Mouse (Mus musculus) lung, adult 2 months (tissue): ENCODE results near the gene Tacr1. TPM values are rescaled to one million over a fixed set of nuclear protein-coding genes. Genes with fewer than 3 reads are reported as not detected.

ENCODE experiments used
- DNase-seq: peaks from one replicate; pipeline ENCODE4 v3.0.0; 2022
- H3K4me1 ChIP-seq: fragments of 200-500 bp; 2 replicates; pipeline ENCODE4 v1.6.1; 2011; ENCODE audit warnings: low read length; ENCODE audit not compliant: control insufficient read depth, insufficient read depth
- H3K4me3 ChIP-seq: fragments of 200-500 bp; replicated peaks from 2 replicates; pipeline ENCODE3; 2011; ENCODE audit warnings: low read depth, mild to moderate bottlenecking, control low read depth, low read length; ENCODE audit errors: extremely low read depth
- CTCF ChIP-seq: fragments of 200-500 bp; IDR thresholded peaks from 2 replicates; pipeline ENCODE4 v1.5.1; 2011; ENCODE audit warnings: mild to moderate bottlenecking, low read length, control low read depth; ENCODE audit not compliant: insufficient read depth
- POLR2A ChIP-seq: fragments of 200-500 bp; IDR thresholded peaks from 2 replicates; pipeline ENCODE4 v1.6.1; 2011; ENCODE audit warnings: low read depth, mild to moderate bottlenecking, control low read depth, low read length, borderline replicate concordance; ENCODE audit errors: extremely low read depth
- WGBS: fragments of 180-500 bp; shearing (Covaris S2); methylation state at CpG from one replicate; pipeline ENCODE4 v1.1.7; 2018; 5-methylcytosine and 5-hydroxymethylcytosine counted together
- polyA plus RNA-seq: library from polyadenylated mRNA; depleted of rRNA; stranded (reverse); fragments of >200 nt; gene quantifications from 2 replicates; pipeline ENCODE4 v1.2.3, GENCODE M21; 2012

Tacr1 gene
- polyA plus RNA-seq, 1 experiment: 0.17 TPM

DNA sequence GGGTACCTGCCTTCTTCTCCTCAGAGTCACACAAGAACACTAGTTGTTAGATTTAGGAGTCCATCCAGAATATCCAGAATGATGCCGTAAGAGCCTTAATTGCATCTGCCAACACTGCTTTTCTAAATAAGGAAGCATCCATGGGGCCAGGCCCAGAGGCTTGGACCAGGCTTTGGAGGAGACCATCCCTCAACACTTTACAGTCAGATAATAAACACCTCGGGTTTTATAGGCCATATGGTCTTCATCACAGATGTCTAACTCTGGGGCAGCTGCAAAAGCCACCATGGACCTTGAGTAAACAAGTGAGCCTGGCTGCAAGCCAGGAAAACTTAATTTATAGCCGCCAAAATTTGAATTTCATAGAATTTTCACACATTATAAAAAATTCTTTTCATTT lies 53.1 kb downstream of the Tacr1 start:
- 37% methylated on average over 3 of the region's 3 CpGs for WGBS
- no peaks in the 10 kb centered on the region for H3K4me1 ChIP-seq
- TF ChIP-seq POLR2A: no peak
- no peak for TF ChIP-seq CTCF
- H3K4me3 ChIP-seq: no peak overlapping the region
- DNase-seq: no peak

DNA sequence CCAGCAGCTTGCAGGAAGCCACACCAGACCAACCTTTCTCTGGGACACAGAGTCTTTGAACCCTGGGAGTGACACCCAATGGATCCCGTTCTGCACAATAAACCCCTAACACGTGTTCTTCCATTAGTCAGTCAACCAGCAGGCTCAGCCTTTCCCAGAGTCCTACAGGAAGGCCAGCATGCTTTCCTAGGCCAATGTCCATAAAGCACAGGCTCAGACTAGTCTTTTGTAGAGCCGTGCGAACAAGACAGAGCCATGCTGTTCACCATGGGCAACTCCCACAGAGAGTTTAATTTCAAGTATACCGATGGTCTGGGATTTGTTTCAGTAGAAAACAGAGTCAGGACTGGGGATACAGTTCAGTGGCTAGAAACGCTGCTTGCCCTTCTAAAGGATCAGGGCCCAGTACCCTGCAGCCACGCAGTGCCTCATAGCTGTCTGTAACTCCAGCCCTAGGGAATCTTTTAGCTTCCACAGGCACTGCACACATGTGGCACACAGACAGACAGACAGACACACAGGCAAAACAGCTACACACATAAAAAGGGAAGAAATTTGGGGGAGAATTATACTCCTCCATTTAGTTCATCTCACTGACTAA lies 55.1 kb downstream of the Tacr1 start:
- no peak overlapping the region for H3K4me3 ChIP-seq
- H3K4me1 ChIP-seq: no peaks in the 10 kb centered on the region
- TF ChIP-seq POLR2A: no peak
- no peak for TF ChIP-seq CTCF
- DNase-seq: no peak
- 84% methylated on average over 7 of the region's 7 CpGs for WGBS

DNA sequence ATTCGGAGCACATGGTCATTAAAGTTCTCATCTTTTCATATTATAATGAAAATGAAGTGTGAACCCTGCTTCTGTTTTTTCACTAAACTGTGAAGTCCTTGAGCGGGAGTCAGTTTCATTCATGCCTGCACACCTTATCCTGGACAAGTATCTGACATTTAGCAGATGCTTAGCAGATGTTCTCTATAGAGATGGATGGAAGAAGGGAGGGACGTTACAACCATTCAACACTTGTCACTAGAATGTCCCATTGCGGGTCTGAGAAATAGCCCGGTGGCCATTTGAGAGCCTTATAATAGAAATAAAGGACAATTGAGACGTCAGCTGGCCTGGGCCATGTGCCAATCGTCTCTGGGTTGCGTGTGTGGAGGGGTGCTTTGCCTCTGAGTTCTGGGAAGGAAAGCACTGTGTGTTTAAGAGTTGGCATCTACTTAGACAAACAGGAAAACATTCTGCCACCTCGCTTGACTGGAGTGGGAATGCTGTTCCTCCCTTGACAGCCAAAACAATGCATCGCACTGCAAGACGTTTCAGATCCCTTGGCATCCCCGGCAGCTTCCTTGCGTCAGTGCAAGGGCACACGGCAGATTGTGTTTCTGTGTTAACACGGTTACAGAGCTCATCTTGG lies 56.7 kb downstream of the Tacr1 start:
- WGBS: 55% methylated on average over 15 of the region's 15 CpGs
- TF ChIP-seq POLR2A (no peak), CTCF (no peak)
- no peak for DNase-seq
- H3K4me3 ChIP-seq: no peak overlapping the region
- H3K4me1 ChIP-seq: no peaks in the 10 kb centered on the region

DNA sequence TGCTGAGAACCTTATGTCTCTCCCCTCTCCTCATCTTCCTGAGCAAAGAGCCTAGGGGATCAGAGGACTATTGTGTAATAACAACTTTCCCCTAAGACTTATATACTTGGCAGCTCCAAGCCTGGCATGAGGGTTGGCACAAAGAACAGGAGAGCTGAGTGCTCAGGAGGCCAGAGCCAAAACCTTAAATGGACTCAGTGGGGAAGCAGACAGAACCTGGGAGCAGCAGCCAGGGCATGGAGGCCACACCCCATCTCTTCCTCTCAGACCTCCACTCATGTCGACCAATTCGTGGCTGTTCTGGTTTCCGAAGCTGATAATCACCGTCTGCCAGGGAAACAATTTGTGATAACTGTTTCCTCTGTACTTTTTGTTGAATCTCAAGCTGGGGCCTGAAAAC lies 61.0 kb downstream of the Tacr1 start:
- no peak for DNase-seq
- TF ChIP-seq POLR2A (no peak), CTCF (no peak)
- Histone ChIP-seq H3K4me1 (no peaks in the 10 kb centered on the region), H3K4me3 (no peak overlapping the region)
- 19% methylated on average over 4 of the region's 4 CpGs for WGBS

DNA sequence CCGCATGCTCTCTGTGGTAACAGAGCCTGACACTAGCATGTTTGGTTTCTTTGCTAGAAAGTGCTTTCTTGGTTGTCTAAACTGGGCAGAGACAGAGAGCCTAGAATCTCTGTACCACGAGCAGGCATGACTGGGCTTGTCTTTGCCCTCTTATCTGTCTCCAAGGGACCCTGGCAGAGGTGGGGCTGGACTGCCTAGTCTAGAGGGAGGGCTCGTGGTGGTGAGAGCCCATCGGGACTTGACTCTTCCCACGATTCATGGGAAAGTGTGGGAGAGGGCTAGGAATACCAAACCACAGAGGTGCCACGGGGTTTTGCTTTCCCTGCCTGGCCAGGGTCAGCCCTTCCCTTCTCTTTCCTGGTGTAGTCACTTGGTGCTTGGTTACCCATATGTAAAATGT lies 72.3 kb downstream of the Tacr1 start:
- Histone ChIP-seq H3K4me1 (no peaks in the 10 kb centered on the region), H3K4me3 (no peak overlapping the region)
- 51% methylated on average over 6 of the region's 6 CpGs for WGBS
- DNase-seq: no peak
- TF ChIP-seq CTCF (no peak), POLR2A (no peak)

DNA sequence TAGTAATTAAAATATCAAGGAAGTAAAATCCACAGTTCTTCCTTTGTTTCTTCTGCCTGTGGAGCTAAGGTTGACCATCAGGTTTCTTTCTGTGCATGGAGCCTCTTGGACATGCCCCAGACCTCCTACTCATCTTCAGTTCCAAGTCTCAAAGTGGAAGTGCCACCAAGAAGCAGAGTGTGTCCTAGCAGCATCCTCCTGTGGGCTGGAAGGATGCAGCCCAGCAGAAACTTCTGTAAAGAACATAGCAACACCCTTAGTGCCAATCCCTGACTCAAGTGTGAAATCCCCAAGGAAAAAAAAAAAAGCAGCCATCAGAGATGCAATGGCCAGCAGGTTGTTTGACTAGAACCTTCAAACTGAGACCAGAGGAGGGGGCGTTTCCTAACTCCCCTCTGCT lies 81.7 kb downstream of the Tacr1 start:
- no peak overlapping the region for H3K4me3 ChIP-seq
- no CpG with 5 or more reads among the region's 1 CpGs for WGBS
- no peaks in the 10 kb centered on the region for H3K4me1 ChIP-seq
- DNase-seq: no peak
- TF ChIP-seq CTCF (no peak), POLR2A (no peak)

DNA sequence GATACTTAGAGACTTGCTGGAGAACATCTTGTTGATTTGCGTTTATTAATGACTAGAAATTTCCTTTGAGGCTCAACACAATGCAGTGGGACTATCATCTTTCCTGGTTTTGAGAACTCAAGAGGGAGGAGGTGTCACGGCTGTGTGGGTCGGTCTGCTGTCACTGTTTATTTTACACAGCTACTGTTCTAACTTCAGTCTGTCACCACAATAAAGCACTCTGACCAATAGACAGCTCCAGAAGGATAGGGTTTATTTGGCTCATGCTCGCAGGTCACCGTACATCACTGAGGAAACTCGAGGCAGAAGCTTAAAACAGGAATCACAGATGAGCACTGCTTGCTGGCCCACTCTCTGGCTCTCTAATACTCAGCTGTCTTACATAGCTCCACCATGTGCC lies 92.3 kb downstream of the Tacr1 start:
- TF ChIP-seq POLR2A (no peak), CTCF (no peak)
- Histone ChIP-seq H3K4me1 (no peaks in the 10 kb centered on the region), H3K4me3 (no peak overlapping the region)
- 46% methylated on average over 6 of the region's 6 CpGs for WGBS
- no peak for DNase-seq

DNA sequence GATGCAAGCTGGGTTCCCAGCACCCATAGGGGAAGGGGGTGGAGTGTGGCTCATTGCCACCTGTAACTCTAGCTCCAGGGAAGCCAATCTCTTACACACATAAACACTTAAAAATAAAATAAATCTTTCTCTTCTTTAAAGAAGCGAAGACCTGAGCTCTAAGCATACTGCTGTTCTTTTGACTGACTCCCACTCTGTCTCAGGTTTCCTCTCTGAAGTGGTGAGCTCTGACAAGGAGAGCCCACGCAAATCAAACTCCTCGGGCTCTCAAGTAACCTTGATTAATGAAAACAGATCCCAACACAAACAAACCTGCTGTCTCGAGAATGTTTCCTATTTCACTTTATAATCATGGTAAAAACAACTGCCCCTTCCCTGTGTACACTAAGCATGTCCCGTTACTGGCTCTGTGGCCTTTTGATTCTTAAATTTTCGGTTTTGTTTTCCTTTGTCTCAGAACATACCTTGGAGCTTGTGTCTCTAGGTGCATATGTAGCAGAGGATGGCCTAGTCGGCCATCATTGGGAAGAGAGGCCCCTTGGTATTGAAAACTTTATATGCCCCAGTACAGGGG lies 108.8 kb downstream of the Tacr1 start:
- DNase-seq: no peak
- WGBS: 42% methylated on average over 7 of the region's 7 CpGs
- H3K4me1 ChIP-seq: no peaks in the 10 kb centered on the region
- TF ChIP-seq POLR2A (no peak), CTCF (no peak)
- H3K4me3 ChIP-seq: no peak overlapping the region

DNA sequence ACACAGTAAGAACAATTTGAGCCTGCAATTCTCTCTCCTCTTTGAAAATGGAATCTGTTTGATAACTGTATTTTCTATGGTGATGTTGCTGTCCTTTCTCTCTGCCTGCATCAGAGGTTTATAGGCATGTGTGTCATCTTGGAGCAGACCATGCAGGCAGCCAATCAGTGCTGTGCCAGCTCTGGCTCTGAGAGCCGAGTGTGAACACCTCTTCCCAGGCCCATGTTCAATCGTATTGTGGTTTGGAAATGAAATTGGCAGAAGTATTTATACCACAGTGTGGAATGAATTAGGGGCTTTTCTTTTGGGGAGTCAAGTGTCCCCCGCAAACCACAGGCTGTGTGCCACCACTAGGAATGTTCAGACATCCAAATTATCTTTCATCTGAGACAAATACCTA lies 117.5 kb downstream of the Tacr1 start:
- WGBS: 78% methylated on average over 3 of the region's 3 CpGs
- TF ChIP-seq CTCF (no peak), POLR2A (no peak)
- Histone ChIP-seq H3K4me3 (no peak overlapping the region), H3K4me1 (no peaks in the 10 kb centered on the region)
- DNase-seq: no peak

DNA sequence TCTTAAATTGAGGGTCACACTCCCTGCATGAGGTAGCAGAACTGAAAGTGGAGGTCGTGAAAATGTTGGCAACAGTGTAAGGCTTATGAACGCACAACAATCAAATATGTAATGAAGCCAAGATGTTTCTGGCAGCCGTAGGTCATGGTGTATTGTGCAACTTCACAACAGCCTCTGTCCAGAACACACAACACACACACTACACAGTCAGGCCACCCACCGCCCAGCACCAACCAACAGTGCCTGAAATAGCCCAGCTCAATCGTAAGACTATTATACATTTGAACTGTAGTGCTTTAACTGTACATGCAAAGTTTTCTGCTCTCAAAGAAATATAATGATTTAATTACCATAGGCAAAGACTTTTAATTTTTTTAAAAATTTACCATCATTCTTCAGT lies 120.4 kb downstream of the Tacr1 start:
- 79% methylated on average over 5 of the region's 5 CpGs for WGBS
- DNase-seq: no peak
- no peak overlapping the region for H3K4me3 ChIP-seq
- no peak for TF ChIP-seq CTCF
- no peak for TF ChIP-seq POLR2A
- no peaks in the 10 kb centered on the region for H3K4me1 ChIP-seq
